Mouse (Mus musculus): ENCODE measurements around the gene Id3. TPM values are rescaled to one million over a fixed set of nuclear protein-coding genes. Genes with fewer than 3 reads are reported as not detected.

Gene Id3
- total RNA-seq, 1 experiment = 126 TPM

DNA sequence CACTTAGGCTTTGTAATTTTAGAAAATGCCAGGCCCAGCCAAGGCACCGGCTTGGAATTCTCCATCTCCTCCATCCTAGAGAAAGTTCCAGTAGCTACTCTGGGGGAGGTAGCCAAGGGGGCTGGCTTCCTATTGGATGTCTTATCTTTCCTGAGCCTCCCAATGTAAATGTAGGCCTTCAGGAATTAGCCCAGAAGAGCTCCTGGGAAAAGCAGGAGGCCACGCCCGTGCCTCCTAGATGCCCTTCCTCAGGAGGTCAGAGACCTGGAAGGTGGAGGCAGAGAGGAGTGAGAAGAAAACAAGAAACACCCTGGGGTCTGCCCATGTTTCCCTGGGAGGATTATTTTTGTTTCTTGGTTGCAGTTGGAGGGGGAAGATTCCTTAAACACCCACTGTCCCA, 50.3 kb downstream of the Id3 start:
- Histone ChIP-seq H3K4me1 (ENCODE audit: control insufficient read depth in 2 of 2, insufficient read depth in 2 of 2, low read length in 2 of 2, poor library complexity in 1 of 2) (peaks cover 7 to 22% of the 10 kb centered on the region in 2 experiments), H3K9me3 (ENCODE audit: control insufficient read depth, insufficient read depth, low read depth, low read length) (no peaks in the 10 kb centered on the region), H3K9ac (ENCODE audit: insufficient read depth, low read depth, low read length, poor library complexity, severe bottlenecking) (no peak overlapping the region), H3K4me3 (ENCODE audit: insufficient read depth in 1 of 2, low read depth in 1 of 2, low read length in 2 of 2, poor library complexity in 1 of 2, severe bottlenecking in 1 of 2) (no peak overlapping the region), H3K27ac (ENCODE audit: insufficient read depth, low read depth, low read length, poor library complexity, severe bottlenecking) (no peak overlapping the region), H3K36me3 (ENCODE audit: control insufficient read depth, insufficient read depth, low read length, poor library complexity, severe bottlenecking) (peaks cover 16% of the 10 kb centered on the region; the same call in 1 of the 2 replicates)
- no peak for TF ChIP-seq ZNF384 (IDR thresholded peaks at IDR 0.05; ENCODE audit: low read depth, low read length)
- no peak for TF ChIP-seq ZC3H11A (IDR thresholded peaks at IDR 0.05; ENCODE audit: borderline replicate concordance, low read depth, low read length)
- no peak for TF ChIP-seq CHD2 (IDR thresholded peaks at IDR 0.05; ENCODE audit: low read depth, low read length)
- no peak for TF ChIP-seq HCFC1 (IDR thresholded peaks at IDR 0.05; ENCODE audit: borderline replicate concordance, insufficient read depth, low read length)
- TF ChIP-seq MAFK (IDR thresholded peaks at IDR 0.05; ENCODE audit: insufficient read depth, low read depth, low read length) = no peak
- in situ Hi-C loops (cut with MboI; ENCODE audit: low sequenced_read_pairs in 2 of 2, unreplicated experiment in 2 of 2) = no loop called here
- no peak for DNase-seq (ENCODE audit: low read depth, low spot score)

DNA sequence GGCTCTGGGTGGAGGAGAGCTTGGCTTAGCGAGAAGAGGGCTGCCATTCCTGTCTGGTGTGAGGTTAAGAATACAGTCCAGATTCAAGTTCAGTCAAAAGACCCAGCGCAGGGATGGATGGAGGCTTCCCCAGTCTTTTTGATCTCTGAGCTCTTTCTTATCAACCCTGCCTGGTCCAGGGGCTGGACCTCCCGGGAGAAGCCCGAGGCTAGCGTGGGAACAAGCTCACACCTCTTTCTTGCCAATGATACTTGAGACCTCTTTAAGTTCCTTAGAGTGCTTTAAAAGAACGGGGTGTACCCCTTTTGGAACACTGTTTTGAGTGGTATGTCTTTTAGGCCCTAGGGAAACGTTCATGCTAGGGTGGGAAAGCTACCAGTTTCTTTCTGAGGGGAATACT, 51.7 kb downstream of the Id3 start:
- H3K9ac ChIP-seq (ENCODE audit: insufficient read depth, low read depth, low read length, poor library complexity, severe bottlenecking) = no peak overlapping the region
- H3K4me1 ChIP-seq (ENCODE audit: control insufficient read depth in 2 of 2, insufficient read depth in 2 of 2, low read length in 2 of 2, poor library complexity in 1 of 2) = peaks cover 7 to 23% of the 10 kb centered on the region in 2 experiments
- H3K27ac ChIP-seq (ENCODE audit: insufficient read depth, low read depth, low read length, poor library complexity, severe bottlenecking) = no peak overlapping the region
- H3K36me3 ChIP-seq (ENCODE audit: control insufficient read depth, insufficient read depth, low read length, poor library complexity, severe bottlenecking) = peaks cover 12% of the 10 kb centered on the region; the same call in 1 of the 2 replicates
- TF ChIP-seq CHD2 (IDR thresholded peaks at IDR 0.05; ENCODE audit: low read depth, low read length) = no peak
- no peak for TF ChIP-seq HCFC1 (IDR thresholded peaks at IDR 0.05; ENCODE audit: borderline replicate concordance, insufficient read depth, low read length)
- DNase-seq (ENCODE audit: low read depth, low spot score) = no peak
- no peak overlapping the region for H3K4me3 ChIP-seq (ENCODE audit: insufficient read depth in 1 of 2, low read depth in 1 of 2, low read length in 2 of 2, poor library complexity in 1 of 2, severe bottlenecking in 1 of 2)
- H3K9me3 ChIP-seq (ENCODE audit: control insufficient read depth, insufficient read depth, low read depth, low read length) = no peaks in the 10 kb centered on the region
- in situ Hi-C loops (cut with MboI; ENCODE audit: low sequenced_read_pairs in 2 of 2, unreplicated experiment in 2 of 2) = no loop called here

Other genes starting within 250 kb of the Id3 start
- gene Cnr2, start 248.1 kb upstream of the Id3 start, total RNA-seq (2012; rRNA removed) = 0.04 and 0.05 TPM in 2 replicates
- gene Fuca1, start 222.8 kb upstream of the Id3 start, total RNA-seq (2012; rRNA removed) = 69.8 and 124 TPM in 2 replicates
- 15.6 and 17.4 TPM in 2 replicates for gene Hmgcl, start 197.0 kb upstream of the Id3 start, total RNA-seq (2012; rRNA removed)
- gene Gale, start 179.8 kb upstream of the Id3 start, total RNA-seq (2012; rRNA removed) = 31.1 and 33.0 TPM in 2 replicates
- gene Lypla2, start 170.9 kb upstream of the Id3 start, total RNA-seq (2012; rRNA removed) = 23.8 and 33.0 TPM in 2 replicates
- gene Pithd1, start 156.2 kb upstream of the Id3 start, total RNA-seq (2012; rRNA removed) = 35.3 and 41.6 TPM in 2 replicates
- gene Eloa, start 121.7 kb upstream of the Id3 start, total RNA-seq (2012; rRNA removed) = 14.0 and 21.4 TPM in 2 replicates
- gene Rpl11, start 90.1 kb upstream of the Id3 start, total RNA-seq (2012; rRNA removed) = 1,283 and 1,442 TPM in 2 replicates
- 7.5 and 9.8 TPM in 2 replicates for gene E2f2, start 28.9 kb downstream of the Id3 start, total RNA-seq (2012; rRNA removed)
- gene Asap3, start 62.9 kb downstream of the Id3 start, total RNA-seq (2012; rRNA removed) = 4.7 and 8.1 TPM in 2 replicates
- 75.1 and 104 TPM in 2 replicates for gene Tcea3, start 104.2 kb downstream of the Id3 start, total RNA-seq (2012; rRNA removed)
- 5.8 and 6.1 TPM in 2 replicates for gene Zfp46, start 141.2 kb downstream of the Id3 start, total RNA-seq (2012; rRNA removed)
- gene Hnrnpr, start 167.4 kb downstream of the Id3 start, total RNA-seq (2012; rRNA removed) = 58.1 and 73.4 TPM in 2 replicates

Data from ES-E14 (cell line).